Mouse (Mus musculus): ENCODE results near the gene Plekhb2.

Plekhb2 gene

GRCm38 (mm10) chr1:34866815-34867573 is 17.2 kb downstream of the Plekhb2 start:
- DNase-seq (ENCODE audit: low spot score in 2 of 2) = peak; percentile 78 to 86

- DNase-seq (ENCODE audit: low spot score in 2 of 2) = no peak
Measured at GRCm38 (mm10) chr1:34867574-34867955, 17.8 kb downstream of the Plekhb2 start.

- no peak for DNase-seq (ENCODE audit: low spot score in 2 of 2)
Measured at GRCm38 (mm10) chr1:34868391-34868790, 18.6 kb downstream of the Plekhb2 start.

GRCm38 (mm10) chr1:34869231-34869630 is 19.5 kb downstream of the Plekhb2 start:
- no peak for DNase-seq (ENCODE audit: low spot score in 2 of 2)

- DNase-seq (ENCODE audit: low spot score in 2 of 2) = no peak
Measured at GRCm38 (mm10) chr1:34871170-34871569, 21.4 kb downstream of the Plekhb2 start.

GRCm38 (mm10) chr1:34873551-34873950 is 23.8 kb downstream of the Plekhb2 start:
- DNase-seq (ENCODE audit: low spot score in 2 of 2) = no peak

- no peak for DNase-seq (ENCODE audit: low spot score in 2 of 2)
Measured at GRCm38 (mm10) chr1:34879611-34880010, 29.8 kb downstream of the Plekhb2 start.

GRCm38 (mm10) chr1:34883776-34884175 is 34.0 kb downstream of the Plekhb2 start:
- DNase-seq (ENCODE audit: low spot score in 2 of 2) = no peak

GRCm38 (mm10) chr1:34891559-34892289 is 41.9 kb downstream of the Plekhb2 start:
- peak in 1 of 2 experiments; percentile 31 for DNase-seq (ENCODE audit: low spot score in 2 of 2)

- no peak for DNase-seq (ENCODE audit: low spot score in 2 of 2)
Measured at GRCm38 (mm10) chr1:34892466-34892865, 42.7 kb downstream of the Plekhb2 start.

GRCm38 (mm10) chr1:34893331-34893730 is 43.6 kb downstream of the Plekhb2 start:
- no peak for DNase-seq (ENCODE audit: low spot score in 2 of 2)

GRCm38 (mm10) chr1:34893831-34894230 is 44.1 kb downstream of the Plekhb2 start:
- DNase-seq (ENCODE audit: low spot score in 2 of 2) = no peak

GRCm38 (mm10) chr1:34896102-34896501 is 46.3 kb downstream of the Plekhb2 start:
- DNase-seq (ENCODE audit: low spot score in 2 of 2) = no peak

- peak; percentile 25 to 30 for DNase-seq (ENCODE audit: low spot score in 2 of 2)
Measured at GRCm38 (mm10) chr1:34896898-34897297, 47.1 kb downstream of the Plekhb2 start.

- no peak for DNase-seq (ENCODE audit: low spot score in 2 of 2)
Measured at GRCm38 (mm10) chr1:34928656-34929055, 78.9 kb downstream of the Plekhb2 start.

All from urinary bladder, postnatal 36 days (tissue).